Mouse (Mus musculus) cerebellum, adult 2 months (tissue): Measurements from ENCODE around the gene Prl7a1.

ENCODE experiments used
- CTCF ChIP-seq: fragments of 200-500 bp; IDR thresholded peaks from 2 replicates; pipeline ENCODE4 v1.5.1; 2011; ENCODE audit warnings: low read depth, mild to moderate bottlenecking, control low read depth, low read length, moderate library complexity, borderline replicate concordance; ENCODE audit not compliant: insufficient read depth
- POLR2A ChIP-seq: fragments of 200-500 bp; IDR thresholded peaks from 2 replicates; pipeline ENCODE4 v1.6.1; 2011; ENCODE audit warnings: low read length, control low read depth, borderline replicate concordance; ENCODE audit not compliant: insufficient read depth

DNA sequence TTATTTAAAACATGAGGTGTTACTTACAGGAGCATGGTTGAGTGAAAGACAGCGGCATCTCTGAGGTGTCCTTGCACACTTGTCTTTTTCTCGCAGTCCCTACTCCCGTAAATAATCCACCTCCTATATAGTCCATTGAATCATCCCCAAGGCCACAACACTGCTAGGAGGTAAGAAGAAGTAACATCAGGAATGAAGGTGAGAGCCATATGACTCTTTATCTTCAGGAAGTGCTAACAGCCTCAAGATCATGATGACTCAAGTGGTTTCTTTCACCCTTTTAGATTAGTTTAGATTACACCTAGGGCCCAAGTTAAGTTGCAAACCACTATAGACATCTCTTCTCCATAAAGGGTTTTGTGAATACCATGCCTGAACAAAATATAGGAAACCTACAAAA lies at the start of gene Prl7a1:
- TF ChIP-seq POLR2A (no peak), CTCF (no peak)
